Mouse (Mus musculus) C2C12 (cell line): Measurements from ENCODE around the gene Myh11. TPM values are rescaled to one million over a fixed set of nuclear protein-coding genes. Genes with fewer than 3 reads are reported as not detected.

Source experiments
- H3K27me3 ChIP-seq: one replicate; pipeline ENCODE4 v1.6.1; 2011; ENCODE audit not compliant: control insufficient read depth, insufficient read depth, insufficient read length
- H3K36me3 ChIP-seq: one replicate; pipeline ENCODE4 v1.6.1; 2011; ENCODE audit not compliant: control insufficient read depth, insufficient read depth
- H3K4me3 ChIP-seq: one replicate; pipeline ENCODE4 v1.5.1; 2011; ENCODE audit warnings: mild to moderate bottlenecking, control low read depth; ENCODE audit not compliant: poor library complexity, insufficient read depth, severe bottlenecking
- H3K79me2 ChIP-seq: one replicate; pipeline ENCODE4 v1.6.1; 2011; ENCODE audit not compliant: control insufficient read depth, insufficient read depth
- H3K79me3 ChIP-seq: one replicate; pipeline ENCODE4 v1.6.1; 2011; ENCODE audit warnings: low read depth, control low read depth
- H3ac ChIP-seq: one replicate; pipeline ENCODE3; 2011; ENCODE audit warnings: low read depth; ENCODE audit not compliant: control insufficient read depth, insufficient read length
- CEBPB ChIP-seq: IDR thresholded peaks from one replicate; pipeline ENCODE4 v1.6.1; 2011; ENCODE audit warnings: low read depth, mild to moderate bottlenecking, control low read depth, moderate library complexity
- CTCF ChIP-seq: IDR thresholded peaks from one replicate; pipeline ENCODE4 v1.5.1; 2011; ENCODE audit not compliant: control insufficient read depth, insufficient read depth, insufficient read length
- FOSL1 ChIP-seq: IDR thresholded peaks from one replicate; pipeline ENCODE4 v1.8.0; 2011; ENCODE audit warnings: mild to moderate bottlenecking, low read length; ENCODE audit not compliant: poor library complexity, insufficient read depth, severe bottlenecking
- MAX ChIP-seq: IDR thresholded peaks from one replicate; pipeline ENCODE4 v1.6.1; 2011; ENCODE audit warnings: mild to moderate bottlenecking, control low read depth
- MYOD1 ChIP-seq: IDR thresholded peaks from one replicate; pipeline ENCODE4 v1.6.1; 2011; ENCODE audit warnings: low read depth; ENCODE audit not compliant: control insufficient read depth, insufficient read length
- MYOG ChIP-seq: IDR thresholded peaks from one replicate; pipeline ENCODE4 v1.6.1; 2011; ENCODE audit not compliant: control insufficient read depth, insufficient read length; ENCODE audit errors: extremely low read depth
- USF1 ChIP-seq: IDR thresholded peaks from one replicate; pipeline ENCODE4 v1.6.1; 2011; ENCODE audit warnings: low read depth, mild to moderate bottlenecking, control low read depth, moderate library complexity
- polyA plus RNA-seq: library from polyadenylated mRNA; unstranded; fragments of >200 nt; fragmentation: generic; extraction: Trizol; gene quantifications from one replicate; pipeline ENCODE4 v1.2.1, GENCODE M21; 2012; ENCODE audit warnings: missing spikeins

Gene Myh11
- polyA plus RNA-seq, 1 experiment: 0.01 TPM

- no peak overlapping the region for H3K4me3 ChIP-seq
- TF ChIP-seq CTCF (peak; percentile 74), MYOD1 (no peak)
- peaks cover 42% of the 10 kb centered on the region for H3K79me2 ChIP-seq
- H3ac ChIP-seq: no peak overlapping the region
- peaks cover 56% of the 10 kb centered on the region for H3K36me3 ChIP-seq
- H3K27me3 ChIP-seq: no peaks in the 10 kb centered on the region
- H3K79me3 ChIP-seq: peaks cover 29% of the 10 kb centered on the region
These were observed 20.2 kb upstream of the Myh11 start for GRCm38 (mm10) chr16:14311371-14311770.

- peaks cover 15% of the 10 kb centered on the region for H3K79me3 ChIP-seq
- H3K36me3 ChIP-seq: peaks cover 59% of the 10 kb centered on the region
- no peak overlapping the region for H3ac ChIP-seq
- H3K4me3 ChIP-seq: no peak overlapping the region
- H3K79me2 ChIP-seq: peaks cover 31% of the 10 kb centered on the region
- no peaks in the 10 kb centered on the region for H3K27me3 ChIP-seq
- TF ChIP-seq CTCF (no peak), MYOG (no peak), CEBPB (no peak), USF1 (no peak), FOSL1 (no peak), MYOD1 (no peak), MAX (no peak)
These were observed 18.7 kb upstream of the Myh11 start for GRCm38 (mm10) chr16:14309833-14310232.

DNA sequence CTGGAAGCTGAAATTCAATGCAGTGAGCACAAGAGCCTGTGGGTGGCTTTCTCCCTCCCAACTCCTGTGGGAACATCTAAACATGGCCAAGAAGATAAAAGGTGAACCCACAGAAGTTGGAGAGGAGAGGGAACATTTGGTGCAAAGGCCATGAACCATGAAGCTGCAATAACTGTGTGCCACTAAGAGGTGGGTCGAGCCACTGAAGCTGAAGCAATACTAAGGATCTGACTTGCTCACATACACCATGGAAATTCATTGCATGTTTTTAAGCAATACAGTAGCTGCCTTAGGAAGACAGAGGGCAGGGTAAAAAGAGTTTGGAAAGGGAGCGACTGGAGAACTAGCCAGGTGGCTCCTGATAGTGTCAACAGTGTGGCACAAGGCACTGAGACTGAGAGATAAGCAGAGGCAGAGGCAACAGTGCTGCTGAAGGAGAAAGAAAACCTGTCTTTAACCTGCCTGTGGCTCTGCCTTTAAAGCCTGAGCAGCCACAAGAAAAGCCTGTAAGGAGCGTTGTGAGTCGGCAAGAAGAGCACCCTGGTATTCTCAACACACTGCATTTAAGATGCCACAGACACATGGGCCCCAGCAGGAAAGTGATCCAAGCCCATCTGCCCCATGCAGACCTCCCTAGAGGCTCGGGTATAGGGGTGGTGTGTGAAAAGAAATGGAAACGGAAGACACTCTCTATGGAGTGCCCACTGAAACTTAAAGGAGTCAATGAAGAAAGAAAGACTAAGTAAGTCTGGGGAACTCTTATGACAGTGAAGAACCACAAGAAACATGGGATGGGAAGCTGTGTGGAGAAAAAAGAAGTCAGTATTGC is 17.3 kb upstream of the Myh11 start:
- H3K79me3 ChIP-seq: peaks cover 6% of the 10 kb centered on the region
- no peak for TF ChIP-seq MYOG
- TF ChIP-seq CTCF: no peak
- no peak for TF ChIP-seq MAX
- TF ChIP-seq MYOD1: no peak
- TF ChIP-seq USF1: no peak
- TF ChIP-seq CEBPB: no peak
- no peak overlapping the region for H3K4me3 ChIP-seq
- no peaks in the 10 kb centered on the region for H3K27me3 ChIP-seq
- H3K36me3 ChIP-seq: peaks cover 62% of the 10 kb centered on the region
- no peak overlapping the region for H3ac ChIP-seq
- H3K79me2 ChIP-seq: peaks cover 28% of the 10 kb centered on the region

GRCm38 (mm10) chr16:14307373-14307772 is 16.2 kb upstream of the Myh11 start:
- H3K79me3 ChIP-seq: peaks cover 6% of the 10 kb centered on the region
- H3ac ChIP-seq: no peak overlapping the region
- H3K4me3 ChIP-seq: no peak overlapping the region
- TF ChIP-seq CTCF (no peak), CEBPB (no peak), USF1 (no peak), MYOG (no peak), FOSL1 (no peak)
- peaks cover 23% of the 10 kb centered on the region for H3K79me2 ChIP-seq
- H3K36me3 ChIP-seq: peaks cover 58% of the 10 kb centered on the region
- no peaks in the 10 kb centered on the region for H3K27me3 ChIP-seq

DNA sequence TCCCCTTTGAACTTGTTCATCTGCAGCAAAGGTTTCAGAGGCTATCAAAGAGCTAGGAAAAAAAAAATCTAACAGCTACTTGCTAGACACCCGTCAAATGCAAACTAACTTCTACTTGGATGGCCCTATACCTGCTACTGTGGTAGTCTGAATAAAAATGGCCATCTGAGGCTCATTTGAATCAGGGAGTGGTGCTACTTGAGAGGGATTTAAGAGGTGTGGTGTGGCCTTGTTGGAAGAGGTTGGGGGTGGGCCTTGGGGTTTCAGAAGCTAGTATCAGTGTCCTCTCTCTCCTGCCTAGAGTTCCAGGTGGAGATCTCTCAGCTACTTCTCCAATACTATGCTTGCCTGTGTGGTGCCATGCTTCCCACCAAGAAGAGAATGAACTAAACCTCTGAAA is 15.3 kb upstream of the Myh11 start:
- TF ChIP-seq MYOG (no peak), MYOD1 (no peak), CTCF (no peak), FOSL1 (no peak), USF1 (no peak), CEBPB (no peak), MAX (no peak)
- H3K36me3 ChIP-seq: peaks cover 50% of the 10 kb centered on the region
- H3K79me2 ChIP-seq: peaks cover 23% of the 10 kb centered on the region
- H3ac ChIP-seq: no peak overlapping the region
- H3K4me3 ChIP-seq: no peak overlapping the region
- no peaks in the 10 kb centered on the region for H3K27me3 ChIP-seq
- H3K79me3 ChIP-seq: peaks cover 6% of the 10 kb centered on the region

DNA sequence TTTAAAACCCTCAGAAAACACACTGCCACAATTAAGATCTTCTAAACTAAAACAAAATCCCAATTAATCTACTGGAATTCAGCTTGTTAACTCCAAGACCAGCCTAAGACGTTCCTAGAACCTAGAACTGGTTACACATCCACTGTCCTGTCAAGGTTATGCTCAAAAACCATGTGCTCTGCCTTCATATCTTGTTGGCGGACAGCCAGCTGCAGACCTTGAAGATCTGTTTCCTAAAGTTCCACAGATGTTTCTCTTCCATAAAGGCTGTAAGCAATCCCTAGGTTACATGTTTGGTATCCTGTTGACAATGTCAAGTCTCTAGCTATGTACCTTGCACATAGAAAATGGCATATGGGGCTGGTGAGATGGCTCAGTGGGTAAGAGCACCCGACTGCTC is 13.6 kb upstream of the Myh11 start:
- Histone ChIP-seq H3K4me3 (no peak overlapping the region), H3K79me2 (peaks cover 23% of the 10 kb centered on the region), H3K27me3 (no peaks in the 10 kb centered on the region), H3K36me3 (peaks cover 50% of the 10 kb centered on the region), H3K79me3 (peaks cover 1% of the 10 kb centered on the region), H3ac (no peak overlapping the region)
- TF ChIP-seq CEBPB (no peak), MYOD1 (no peak), MAX (no peak), CTCF (no peak)
